Mouse (Mus musculus) midbrain, embryonic 15.5 days (tissue): ENCODE data around the gene Ppt2. TPM values are rescaled to one million over a fixed set of nuclear protein-coding genes. Genes with fewer than 3 reads are reported as not detected.

Experiments
- ATAC-seq: fragments of 200-750 bp; cut with Nextera tagmentation; replicated peaks from 2 replicates; pipeline ENCODE4 v1.8.0; 2017; ENCODE audit warnings: moderate TSS enrichment
- H3K27ac ChIP-seq: fragments of 300-500 bp; sonication (generic); 2 replicates; pipeline ENCODE4 v1.5.1; 2015; ENCODE audit warnings: mild to moderate bottlenecking, inconsistent platforms
- H3K27me3 ChIP-seq: fragments of 300-500 bp; sonication (generic); replicated peaks from 2 replicates; pipeline ENCODE4 v1.6.1; 2015; ENCODE audit warnings: inconsistent platforms
- H3K36me3 ChIP-seq: fragments of 300-500 bp; sonication (generic); replicated peaks from 2 replicates; pipeline ENCODE4 v1.6.1; 2015; ENCODE audit warnings: inconsistent platforms
- H3K4me1 ChIP-seq: fragments of 300-500 bp; sonication (generic); 2 replicates; pipeline ENCODE4 v1.6.1; 2015; ENCODE audit warnings: inconsistent platforms
- H3K4me2 ChIP-seq: fragments of 300-500 bp; sonication (generic); 2 replicates; pipeline ENCODE4 v1.6.1; 2015; ENCODE audit warnings: inconsistent platforms, mild to moderate bottlenecking, moderate library complexity
- H3K4me3 ChIP-seq: fragments of 300-500 bp; sonication (generic); 2 replicates; pipeline ENCODE4 v1.5.1; 2015; ENCODE audit warnings: mild to moderate bottlenecking, inconsistent platforms
- H3K9ac ChIP-seq: fragments of 300-500 bp; sonication (generic); 2 replicates; pipeline ENCODE4 v1.6.1; 2015; ENCODE audit warnings: mild to moderate bottlenecking, inconsistent platforms
- H3K9me3 ChIP-seq: fragments of 300-500 bp; sonication (generic); 2 replicates; pipeline ENCODE4 v1.6.1; 2016; ENCODE audit warnings: inconsistent platforms
- WGBS: fragments of 180-500 bp; shearing (Covaris S2); methylation state at CpG from one replicate; pipeline ENCODE4 v1.1.7; 2015; ENCODE audit warnings: mixed read lengths; 5-methylcytosine and 5-hydroxymethylcytosine counted together
- polyA plus RNA-seq: library from polyadenylated mRNA; unstranded; fragments of >200 nt; fragmentation: Nextera tagmentation; extraction: Ambion mirVana; gene quantifications from 2 replicates; pipeline ENCODE4 v1.2.1, GENCODE M21; 2015

Gene Ppt2
- polyA plus RNA-seq, 1 experiment from 2014 or later = 20.9 TPM

DNA sequence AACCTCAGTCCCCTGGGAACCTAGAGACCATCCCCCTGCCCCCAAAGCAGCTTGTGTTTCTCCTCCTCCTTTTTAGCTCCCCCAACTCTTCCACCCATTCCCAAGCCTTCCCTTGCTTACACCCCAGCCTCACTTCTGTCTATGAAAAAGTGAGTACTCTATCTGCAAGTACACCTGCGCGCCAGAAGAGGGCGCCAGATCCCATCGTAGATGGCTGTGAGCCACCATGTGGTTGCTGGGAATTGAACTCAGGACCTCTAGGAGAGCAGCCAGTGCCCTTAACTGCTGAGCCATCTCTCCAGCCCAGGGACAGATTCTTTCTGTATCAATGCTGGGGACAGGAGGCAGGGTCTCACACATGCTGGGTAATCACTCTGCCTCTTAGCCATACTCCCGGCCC is 56.4 kb downstream of the Ppt2 start:
- ATAC-seq = no peak
- H3K27ac ChIP-seq = no peak overlapping the region
- H3K4me2 ChIP-seq = no peak overlapping the region
- H3K9ac ChIP-seq = no peak overlapping the region
- H3K9me3 ChIP-seq = no peaks in the 10 kb centered on the region
- no peaks in the 10 kb centered on the region for H3K36me3 ChIP-seq
- no peak overlapping the region for H3K4me3 ChIP-seq
- H3K27me3 ChIP-seq = 0 out of 2 replicates have a peak, but pooled peaks cover 5% of the 10 kb centered on the region
- WGBS = 12% methylated on average over 5 of the region's 5 CpGs
- no peaks in the 10 kb centered on the region for H3K4me1 ChIP-seq

DNA sequence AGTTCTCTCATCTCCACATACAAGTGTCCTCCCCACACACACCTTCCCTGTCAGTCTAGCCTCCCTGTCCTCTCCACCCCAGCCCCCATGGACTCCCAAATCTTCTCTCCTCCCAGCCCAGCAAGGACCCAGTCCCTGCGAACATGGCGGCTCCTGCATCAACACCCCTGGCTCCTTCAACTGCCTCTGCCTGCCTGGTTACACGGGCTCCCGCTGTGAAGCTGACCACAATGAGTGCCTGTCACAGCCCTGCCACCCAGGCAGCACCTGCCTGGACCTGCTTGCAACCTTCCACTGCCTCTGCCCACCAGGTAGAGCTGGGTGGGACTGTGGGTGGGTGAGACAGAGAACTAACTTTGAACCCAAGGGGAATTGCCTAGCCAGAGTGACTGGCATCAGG is 58.4 kb downstream of the Ppt2 start:
- ATAC-seq = no peak
- Histone ChIP-seq H3K4me3 (no peak overlapping the region), H3K9me3 (no peaks in the 10 kb centered on the region), H3K9ac (no peak overlapping the region), H3K4me1 (no peaks in the 10 kb centered on the region), H3K4me2 (no peak overlapping the region), H3K27ac (no peak overlapping the region), H3K27me3 (0 out of 2 replicates have a peak, but pooled peaks cover 5% of the 10 kb centered on the region), H3K36me3 (no peaks in the 10 kb centered on the region)
- 67% methylated on average over 4 of the region's 4 CpGs for WGBS

DNA sequence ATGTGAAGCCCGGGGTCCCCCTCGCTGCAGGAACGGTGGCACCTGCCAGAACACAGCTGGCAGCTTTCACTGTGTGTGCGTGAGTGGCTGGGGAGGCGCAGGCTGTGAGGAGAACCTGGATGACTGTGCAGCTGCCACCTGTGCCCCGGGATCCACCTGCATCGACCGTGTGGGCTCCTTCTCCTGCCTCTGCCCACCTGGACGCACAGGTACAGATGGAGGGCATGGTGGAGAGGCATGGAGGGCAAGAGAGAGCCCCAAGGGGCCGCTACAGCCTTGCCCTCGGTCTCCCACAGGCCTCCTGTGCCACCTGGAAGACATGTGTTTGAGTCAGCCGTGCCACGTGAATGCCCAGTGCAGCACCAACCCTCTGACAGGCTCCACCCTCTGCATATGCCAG is 59.9 kb downstream of the Ppt2 start:
- WGBS = 79% methylated on average over 13 of the region's 13 CpGs
- H3K9me3 ChIP-seq = no peaks in the 10 kb centered on the region

DNA sequence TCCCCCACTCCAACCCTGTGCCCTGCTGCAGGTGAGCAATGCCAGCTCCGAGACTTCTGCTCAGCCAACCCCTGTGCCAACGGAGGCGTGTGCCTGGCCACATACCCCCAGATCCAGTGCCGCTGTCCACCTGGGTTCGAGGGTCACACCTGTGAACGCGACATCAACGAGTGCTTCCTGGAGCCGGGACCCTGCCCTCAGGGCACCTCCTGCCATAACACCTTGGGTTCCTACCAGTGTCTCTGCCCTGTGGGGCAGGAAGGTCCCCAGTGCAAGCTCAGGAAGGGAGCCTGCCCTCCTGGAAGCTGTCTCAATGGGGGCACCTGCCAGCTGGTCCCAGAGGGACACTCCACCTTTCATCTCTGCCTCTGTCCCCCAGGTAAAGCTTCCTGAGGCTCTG is 61.0 kb downstream of the Ppt2 start:
- Histone ChIP-seq H3K36me3 (no peaks in the 10 kb centered on the region), H3K4me2 (no peak overlapping the region), H3K9me3 (no peaks in the 10 kb centered on the region), H3K27ac (no peak overlapping the region), H3K4me1 (no peaks in the 10 kb centered on the region), H3K4me3 (no peak overlapping the region), H3K27me3 (0 out of 2 replicates have a peak, but pooled peaks cover 5% of the 10 kb centered on the region), H3K9ac (no peak overlapping the region)
- 64% methylated on average over 9 of the region's 9 CpGs for WGBS
- no peak for ATAC-seq

More for the DNA sequence above, 59.9 kb downstream of the Ppt2 start:
- H3K4me2 ChIP-seq = no peak overlapping the region
- no peak overlapping the region for H3K9ac ChIP-seq
- H3K36me3 ChIP-seq = no peaks in the 10 kb centered on the region
- no peak overlapping the region for H3K27ac ChIP-seq
- no peak overlapping the region for H3K4me3 ChIP-seq
- ATAC-seq = no peak
- no peaks in the 10 kb centered on the region for H3K4me1 ChIP-seq
- 0 out of 2 replicates have a peak, but pooled peaks cover 5% of the 10 kb centered on the region for H3K27me3 ChIP-seq

Other genes with a start within 250 kb of the Ppt2 start
- 5.8 and 7.1 TPM in 2 replicates for gene BC051142, start 229.7 kb downstream of the Ppt2 start, polyA plus RNA-seq
- gene Btnl4, start 151.2 kb downstream of the Ppt2 start, polyA plus RNA-seq = not detected in 2 replicates
- not detected in 2 replicates for gene Btnl6, start 111.2 kb downstream of the Ppt2 start, polyA plus RNA-seq
- gene Notch4, start 64.2 kb downstream of the Ppt2 start, polyA plus RNA-seq = 7.2 and 11.8 TPM in 2 replicates
- gene Gpsm3, start 38.7 kb downstream of the Ppt2 start, polyA plus RNA-seq = 3.8 and 5.1 TPM in 2 replicates
- gene Pbx2, start 37.2 kb downstream of the Ppt2 start, polyA plus RNA-seq = 10.2 and 10.7 TPM in 2 replicates
- 1.7 and 1.8 TPM in 2 replicates for gene Ager, start 30.6 kb downstream of the Ppt2 start, polyA plus RNA-seq
- gene Rnf5, start 24.8 kb downstream of the Ppt2 start, polyA plus RNA-seq = 306 and 313 TPM in 2 replicates
- 128 and 130 TPM in 2 replicates for gene Agpat1, start 24.2 kb downstream of the Ppt2 start, polyA plus RNA-seq
- 9.2 and 10.3 TPM in 2 replicates for gene Egfl8, start 12.5 kb downstream of the Ppt2 start, polyA plus RNA-seq
- 10.7 and 10.8 TPM in 2 replicates for gene Prrt1, start 1.0 kb upstream of the Ppt2 start, polyA plus RNA-seq
- gene Fkbpl, start 16.3 kb upstream of the Ppt2 start, polyA plus RNA-seq = 14.6 and 16.0 TPM in 2 replicates
- gene Atf6b, start 18.6 kb upstream of the Ppt2 start, polyA plus RNA-seq = 123 and 125 TPM in 2 replicates
- 0.18 and 0.24 TPM in 2 replicates for gene Tnxb, start 42.0 kb upstream of the Ppt2 start, polyA plus RNA-seq
- 0.22 TPM in 2 replicates for gene C4b, start 115.4 kb upstream of the Ppt2 start, polyA plus RNA-seq
- gene Cyp21a1, start 176.1 kb upstream of the Ppt2 start, polyA plus RNA-seq = not detected in 2 replicates
- gene Stk19, start 208.4 kb upstream of the Ppt2 start, polyA plus RNA-seq = 41.2 and 50.4 TPM in 2 replicates
- 75.0 and 79.1 TPM in 2 replicates for gene Dxo, start 208.5 kb upstream of the Ppt2 start, polyA plus RNA-seq
- 67.4 and 73.8 TPM in 2 replicates for gene Skiv2l, start 221.7 kb upstream of the Ppt2 start, polyA plus RNA-seq
- 76.3 and 82.3 TPM in 2 replicates for gene Nelfe, start 221.9 kb upstream of the Ppt2 start, polyA plus RNA-seq
- gene Cfb, start 234.0 kb upstream of the Ppt2 start, polyA plus RNA-seq = 2.6 and 3.3 TPM in 2 replicates